Mouse (Mus musculus): ENCODE results near the gene Gm45062. TPM values are rescaled to one million over a fixed set of nuclear protein-coding genes. Genes with fewer than 3 reads are reported as not detected.

Gene Gm45062
- polyA plus RNA-seq, 1 experiment: not detected

DNA sequence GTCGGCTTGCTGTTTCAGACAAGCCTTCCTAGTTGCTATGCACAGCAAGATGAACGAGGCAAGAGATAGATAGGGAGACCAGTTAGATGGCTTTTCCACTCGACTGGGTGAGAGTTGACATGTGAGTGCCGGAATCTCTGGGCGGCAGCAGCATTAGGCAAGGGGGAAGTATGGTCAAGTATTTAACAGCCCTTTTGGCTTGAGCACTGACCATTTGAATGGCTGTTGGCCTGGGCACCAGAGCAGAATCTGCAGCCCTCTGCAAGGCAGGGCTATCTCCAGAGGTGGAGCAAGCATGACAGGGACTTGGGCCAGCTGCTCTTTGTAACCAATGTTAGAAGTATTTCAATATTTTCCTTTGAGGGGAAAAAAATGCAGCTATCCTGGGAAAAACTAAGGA lies 213.7 kb downstream of the Gm45062 start:
- H3K4me3 ChIP-seq (ENCODE audit: low read depth, low read length): no peak overlapping the region
- no peaks in the 10 kb centered on the region for H3K27me3 ChIP-seq (ENCODE audit: control insufficient read depth, insufficient read depth, low read length)
- H3K27ac ChIP-seq (ENCODE audit: insufficient read depth, low read depth, low read length): no peak overlapping the region
- 47% methylated on average over 5 of the region's 5 CpGs for WGBS
- no peaks in the 10 kb centered on the region for H3K36me3 ChIP-seq (ENCODE audit: control insufficient read depth, insufficient read depth, low read length)
- no peaks in the 10 kb centered on the region; the same call in 1 of the 2 replicates for H3K4me1 ChIP-seq (ENCODE audit: control insufficient read depth, insufficient read depth, insufficient read length, low read length)
- TF ChIP-seq POLR2A (IDR thresholded peaks at IDR 0.05; ENCODE audit: low read depth, low read length): no peak
- TF ChIP-seq CTCF (IDR thresholded peaks at IDR 0.05; ENCODE audit: extremely low read depth, insufficient read length, insufficient replicate concordance, low read depth, low read length): no peak

DNA sequence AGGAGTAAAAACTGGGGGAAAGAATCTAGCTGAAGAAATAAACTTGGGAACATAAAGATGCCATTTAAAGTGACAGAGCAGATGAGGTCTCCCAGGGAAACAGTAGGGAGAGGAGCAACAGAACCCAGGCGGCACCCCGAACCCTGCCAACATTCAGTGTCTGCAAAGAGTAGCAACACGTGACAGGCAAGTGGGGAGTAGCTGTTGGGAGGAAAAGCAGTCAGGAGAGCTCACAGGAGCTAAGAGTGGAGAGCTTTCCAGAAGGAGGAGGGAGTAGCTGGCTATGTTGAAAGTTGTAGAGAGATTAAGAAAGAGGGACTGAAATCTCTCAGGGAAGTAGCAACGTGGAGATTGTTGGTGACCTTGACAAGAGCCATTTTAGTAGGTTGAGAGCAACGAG lies 214.2 kb downstream of the Gm45062 start:
- Histone ChIP-seq H3K36me3 (ENCODE audit: control insufficient read depth, insufficient read depth, low read length) (no peaks in the 10 kb centered on the region), H3K27ac (ENCODE audit: insufficient read depth, low read depth, low read length) (no peak overlapping the region), H3K4me1 (ENCODE audit: control insufficient read depth, insufficient read depth, insufficient read length, low read length) (no peaks in the 10 kb centered on the region; the same call in 1 of the 2 replicates), H3K27me3 (ENCODE audit: control insufficient read depth, insufficient read depth, low read length) (no peaks in the 10 kb centered on the region), H3K4me3 (ENCODE audit: low read depth, low read length) (no peak overlapping the region)
- 41% methylated on average over 5 of the region's 5 CpGs for WGBS
- TF ChIP-seq POLR2A (IDR thresholded peaks at IDR 0.05; ENCODE audit: low read depth, low read length) (no peak), CTCF (IDR thresholded peaks at IDR 0.05; ENCODE audit: extremely low read depth, insufficient read length, insufficient replicate concordance, low read depth, low read length) (no peak)

DNA sequence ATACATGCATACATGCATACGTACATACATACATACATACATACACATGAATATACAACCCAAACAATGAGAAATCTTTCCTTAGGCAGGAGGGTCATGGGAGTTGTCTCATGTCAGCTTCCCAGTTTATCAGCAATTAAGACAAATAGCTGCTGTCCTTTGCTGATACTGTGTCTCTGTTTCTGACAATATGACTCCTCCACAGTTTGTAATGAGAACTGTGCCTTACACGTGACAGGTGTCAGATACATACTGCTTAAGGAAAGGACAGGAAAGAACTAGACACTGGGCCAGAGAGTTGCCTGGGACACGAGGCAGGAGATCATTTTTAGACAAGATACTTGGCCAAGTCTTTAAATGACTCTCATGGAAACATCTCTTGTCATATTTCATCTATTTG lies 215.1 kb downstream of the Gm45062 start:
- Histone ChIP-seq H3K4me3 (ENCODE audit: low read depth, low read length) (no peak overlapping the region), H3K27me3 (ENCODE audit: control insufficient read depth, insufficient read depth, low read length) (no peaks in the 10 kb centered on the region), H3K4me1 (ENCODE audit: control insufficient read depth, insufficient read depth, insufficient read length, low read length) (no peaks in the 10 kb centered on the region; the same call in 1 of the 2 replicates), H3K36me3 (ENCODE audit: control insufficient read depth, insufficient read depth, low read length) (no peaks in the 10 kb centered on the region), H3K27ac (ENCODE audit: insufficient read depth, low read depth, low read length) (no peak overlapping the region)
- WGBS: 77% methylated on average over 3 of the region's 3 CpGs
- no peak for TF ChIP-seq POLR2A (IDR thresholded peaks at IDR 0.05; ENCODE audit: low read depth, low read length)
- no peak for TF ChIP-seq CTCF (IDR thresholded peaks at IDR 0.05; ENCODE audit: extremely low read depth, insufficient read length, insufficient replicate concordance, low read depth, low read length)

DNA sequence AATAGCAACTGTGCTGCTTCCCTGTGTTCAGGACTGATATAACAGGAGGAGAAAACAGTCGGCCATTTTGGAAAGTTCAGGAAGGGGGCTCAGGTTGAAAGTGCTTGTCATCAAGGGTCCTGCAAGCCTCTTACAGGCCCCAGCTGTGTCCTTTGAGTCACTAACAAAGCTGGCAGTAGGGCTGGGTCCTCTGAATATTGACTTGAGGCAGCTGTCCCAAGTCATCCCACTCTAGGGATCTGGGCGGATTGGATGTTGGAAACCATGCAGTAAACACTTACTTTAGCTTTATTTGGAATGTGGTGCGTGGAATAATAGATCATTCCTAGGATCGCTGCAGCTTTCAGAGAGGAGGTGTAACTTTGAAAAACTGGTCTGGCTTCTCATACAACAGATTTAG lies 215.6 kb downstream of the Gm45062 start:
- Histone ChIP-seq H3K27me3 (ENCODE audit: control insufficient read depth, insufficient read depth, low read length) (no peaks in the 10 kb centered on the region), H3K27ac (ENCODE audit: insufficient read depth, low read depth, low read length) (no peak overlapping the region), H3K36me3 (ENCODE audit: control insufficient read depth, insufficient read depth, low read length) (no peaks in the 10 kb centered on the region), H3K4me3 (ENCODE audit: low read depth, low read length) (no peak overlapping the region), H3K4me1 (ENCODE audit: control insufficient read depth, insufficient read depth, insufficient read length, low read length) (no peaks in the 10 kb centered on the region; the same call in 1 of the 2 replicates)
- no peak for TF ChIP-seq CTCF (IDR thresholded peaks at IDR 0.05; ENCODE audit: extremely low read depth, insufficient read length, insufficient replicate concordance, low read depth, low read length)
- no peak for TF ChIP-seq POLR2A (IDR thresholded peaks at IDR 0.05; ENCODE audit: low read depth, low read length)
- 90% methylated on average over 4 of the region's 4 CpGs for WGBS

DNA sequence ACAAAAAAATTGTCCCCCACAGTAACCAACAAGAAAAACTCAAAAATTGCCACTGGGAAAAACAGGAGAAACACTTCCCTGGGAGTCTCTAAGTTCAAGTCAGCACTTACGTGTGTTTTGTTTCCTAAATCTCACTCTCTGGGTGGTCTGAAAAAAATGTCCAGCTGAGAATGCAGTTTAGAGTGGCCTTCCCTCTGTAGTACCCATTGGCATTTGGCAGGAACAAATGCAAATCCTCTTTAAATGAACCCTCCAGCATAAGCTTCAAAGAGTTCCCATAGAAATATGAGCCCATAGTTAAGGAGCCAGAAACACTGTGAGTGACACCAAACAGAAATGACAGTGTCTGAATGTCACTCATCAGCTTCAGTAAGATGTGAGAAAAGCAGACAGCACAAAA lies 219.9 kb downstream of the Gm45062 start:
- TF ChIP-seq POLR2A (IDR thresholded peaks at IDR 0.05; ENCODE audit: low read depth, low read length): no peak
- TF ChIP-seq CTCF (IDR thresholded peaks at IDR 0.05; ENCODE audit: extremely low read depth, insufficient read length, insufficient replicate concordance, low read depth, low read length): no peak
- WGBS: 88% methylated on average over 1 of the region's 1 CpGs

DNA sequence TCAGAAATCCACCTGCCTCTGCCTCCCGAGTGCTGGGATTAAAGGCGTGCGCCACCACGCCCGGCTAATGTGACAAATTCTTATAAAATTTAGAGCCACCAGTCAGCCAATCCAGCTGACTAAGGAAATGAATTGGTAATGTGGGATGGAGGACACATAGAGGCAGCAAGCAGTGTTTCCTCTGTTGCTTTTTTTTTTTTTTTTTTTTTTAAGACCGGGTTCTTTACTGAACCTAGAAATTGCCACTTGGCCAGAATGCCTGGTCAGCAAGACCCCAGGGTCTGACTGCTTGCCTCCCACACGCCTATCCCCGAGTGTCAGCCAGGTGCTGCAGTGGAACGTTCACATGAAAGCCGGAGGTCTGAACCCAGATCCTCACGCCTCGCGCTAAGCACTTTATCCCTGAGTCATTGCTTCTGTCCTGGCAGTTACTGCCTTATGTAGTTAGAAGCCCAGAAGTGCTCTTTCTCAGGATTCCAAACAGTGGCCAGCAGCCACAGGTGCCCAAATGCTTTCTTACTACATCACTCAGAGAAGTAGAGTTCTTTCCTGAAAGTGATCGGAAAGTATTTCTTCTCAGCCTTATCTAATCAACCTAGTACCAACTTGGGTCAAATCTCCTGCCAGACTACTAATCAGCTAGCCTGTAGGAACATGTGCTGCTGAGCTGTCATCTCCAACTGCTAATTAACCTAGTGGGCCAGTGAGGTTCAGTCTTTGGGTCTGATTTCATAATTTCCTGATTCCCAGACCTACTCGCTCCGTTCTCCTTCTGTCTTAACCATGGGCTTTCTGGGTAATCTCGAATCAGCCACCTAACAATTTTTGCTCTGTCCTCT lies 225.4 kb downstream of the Gm45062 start:
- no peak overlapping the region for H3K4me3 ChIP-seq (ENCODE audit: low read depth, low read length)
- no peak for TF ChIP-seq CTCF (IDR thresholded peaks at IDR 0.05; ENCODE audit: extremely low read depth, insufficient read length, insufficient replicate concordance, low read depth, low read length)
- no peak for TF ChIP-seq POLR2A (IDR thresholded peaks at IDR 0.05; ENCODE audit: low read depth, low read length)
- no peaks in the 10 kb centered on the region for H3K36me3 ChIP-seq (ENCODE audit: control insufficient read depth, insufficient read depth, low read length)
- 76% methylated on average over 17 of the region's 17 CpGs for WGBS
- H3K4me1 ChIP-seq (ENCODE audit: control insufficient read depth, insufficient read depth, insufficient read length, low read length): peaks cover 2% of the 10 kb centered on the region; the same call in 1 of the 2 replicates
- peak overlapping the region; percentile 76 for H3K27ac ChIP-seq (ENCODE audit: insufficient read depth, low read depth, low read length)
- H3K27me3 ChIP-seq (ENCODE audit: control insufficient read depth, insufficient read depth, low read length): no peaks in the 10 kb centered on the region

More for the DNA sequence above, 219.9 kb downstream of the Gm45062 start:
- Histone ChIP-seq H3K27me3 (ENCODE audit: control insufficient read depth, insufficient read depth, low read length) (no peaks in the 10 kb centered on the region), H3K36me3 (ENCODE audit: control insufficient read depth, insufficient read depth, low read length) (no peaks in the 10 kb centered on the region), H3K4me1 (ENCODE audit: control insufficient read depth, insufficient read depth, insufficient read length, low read length) (no peaks in the 10 kb centered on the region), H3K4me3 (ENCODE audit: low read depth, low read length) (no peak overlapping the region), H3K27ac (ENCODE audit: insufficient read depth, low read depth, low read length) (no peak overlapping the region)

DNA sequence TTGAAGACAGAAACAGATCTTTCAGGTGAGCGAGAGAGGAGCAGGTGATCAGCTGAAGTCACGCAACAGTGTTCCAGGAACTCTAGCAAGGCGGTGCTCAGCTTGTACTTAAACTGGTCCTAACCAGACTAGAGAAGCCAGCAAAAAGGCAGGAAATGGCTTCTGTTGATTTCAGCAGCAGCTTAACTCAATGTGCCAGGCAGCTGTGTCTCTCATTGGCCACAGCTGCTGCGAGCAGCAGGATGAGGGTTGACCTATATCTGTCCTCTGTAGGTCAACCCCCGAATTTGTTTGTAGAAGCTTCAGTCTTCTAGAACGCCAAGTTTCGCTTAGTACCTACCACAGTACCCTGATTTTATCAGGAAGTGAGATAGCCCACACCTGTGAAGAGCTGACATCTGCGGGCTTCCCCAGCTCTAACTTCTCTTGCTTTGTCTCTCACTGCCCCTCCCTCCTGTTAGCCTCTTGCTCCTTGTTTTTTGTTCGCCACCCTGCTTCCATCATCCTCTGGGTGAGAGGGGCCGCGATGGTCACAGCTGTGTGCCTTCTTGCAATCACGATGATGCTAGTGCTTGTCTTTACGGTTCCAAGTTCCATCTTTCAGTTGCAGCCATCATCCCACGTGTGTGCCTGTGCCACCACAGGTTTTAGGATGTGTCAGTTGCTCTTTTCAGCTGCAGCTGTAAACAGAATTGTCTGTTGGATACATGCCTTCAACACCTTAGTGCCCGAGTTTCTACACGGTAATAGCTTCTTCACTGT lies 226.3 kb downstream of the Gm45062 start:
- Histone ChIP-seq H3K4me3 (ENCODE audit: low read depth, low read length) (no peak overlapping the region), H3K27me3 (ENCODE audit: control insufficient read depth, insufficient read depth, low read length) (no peaks in the 10 kb centered on the region), H3K36me3 (ENCODE audit: control insufficient read depth, insufficient read depth, low read length) (no peaks in the 10 kb centered on the region), H3K27ac (ENCODE audit: insufficient read depth, low read depth, low read length) (peak overlapping the region; percentile 76), H3K4me1 (ENCODE audit: control insufficient read depth, insufficient read depth, insufficient read length, low read length) (peaks cover 2% of the 10 kb centered on the region; the same call in 1 of the 2 replicates)
- 74% methylated on average over 16 of the region's 16 CpGs for WGBS
- TF ChIP-seq POLR2A (IDR thresholded peaks at IDR 0.05; ENCODE audit: low read depth, low read length) (no peak), CTCF (IDR thresholded peaks at IDR 0.05; ENCODE audit: extremely low read depth, insufficient read length, insufficient replicate concordance, low read depth, low read length) (no peak)
